Mouse (Mus musculus) lung, embryonic 16.5 days (tissue): ENCODE data around the gene Caml. TPM values are rescaled to one million over a fixed set of nuclear protein-coding genes. Genes with fewer than 3 reads are reported as not detected.

Source experiments
- ATAC-seq: fragments of 200-750 bp; cut with Nextera tagmentation; 2 replicates; pipeline ENCODE4 v1.8.0; 2017; ENCODE audit warnings: low read depth, mild to moderate bottlenecking, moderate library complexity
- H3K27ac ChIP-seq: fragments of 300-500 bp; sonication (generic); 2 replicates; pipeline ENCODE4 v1.5.1; 2014; ENCODE audit warnings: mild to moderate bottlenecking, control low read depth, low read length
- H3K27me3 ChIP-seq: fragments of 300-500 bp; sonication (generic); 2 replicates; pipeline ENCODE4 v1.6.1; 2014; ENCODE audit warnings: low read depth, low read length, mixed read lengths; ENCODE audit not compliant: control insufficient read depth, insufficient read depth
- H3K36me3 ChIP-seq: fragments of 300-500 bp; sonication (generic); 2 replicates; pipeline ENCODE4 v1.6.1; 2014; ENCODE audit warnings: low read length; ENCODE audit not compliant: control insufficient read depth, insufficient read depth
- H3K4me1 ChIP-seq: fragments of 300-500 bp; sonication (generic); replicated peaks from 2 replicates; pipeline ENCODE4 v1.6.1; 2014; ENCODE audit warnings: low read length, mixed read lengths; ENCODE audit not compliant: control insufficient read depth, insufficient read depth
- H3K4me2 ChIP-seq: fragments of 300-500 bp; sonication (generic); 2 replicates; pipeline ENCODE4 v1.6.1; 2014; ENCODE audit warnings: low read depth, low read length, control low read depth
- H3K4me3 ChIP-seq: fragments of 300-500 bp; sonication (generic); 2 replicates; pipeline ENCODE4 v1.5.1; 2014; ENCODE audit warnings: mild to moderate bottlenecking, low read length, control low read depth
- H3K9ac ChIP-seq: fragments of 300-500 bp; sonication (generic); 2 replicates; pipeline ENCODE4 v1.6.1; 2014; ENCODE audit warnings: low read length, control low read depth
- H3K9me3 ChIP-seq: fragments of 300-500 bp; sonication (generic); 2 replicates; pipeline ENCODE4 v1.6.1; 2016; ENCODE audit warnings: low read length; ENCODE audit not compliant: control insufficient read depth
- WGBS: fragments of 180-500 bp; shearing (Covaris S2); extraction: QIAGEN DNeasy Blood & Tissue Kit; methylation state at CpG from one replicate; pipeline ENCODE4 v1.1.7; 2014; 5-methylcytosine and 5-hydroxymethylcytosine counted together
- polyA plus RNA-seq: library from polyadenylated mRNA; unstranded; fragments of >200 nt; fragmentation: Nextera tagmentation; extraction: Ambion mirVana; gene quantifications from 2 replicates; pipeline ENCODE4 v1.2.1, GENCODE M21; 2015

Gene Caml
- polyA plus RNA-seq, 1 experiment from 2014 or later = 58.2 TPM

DNA sequence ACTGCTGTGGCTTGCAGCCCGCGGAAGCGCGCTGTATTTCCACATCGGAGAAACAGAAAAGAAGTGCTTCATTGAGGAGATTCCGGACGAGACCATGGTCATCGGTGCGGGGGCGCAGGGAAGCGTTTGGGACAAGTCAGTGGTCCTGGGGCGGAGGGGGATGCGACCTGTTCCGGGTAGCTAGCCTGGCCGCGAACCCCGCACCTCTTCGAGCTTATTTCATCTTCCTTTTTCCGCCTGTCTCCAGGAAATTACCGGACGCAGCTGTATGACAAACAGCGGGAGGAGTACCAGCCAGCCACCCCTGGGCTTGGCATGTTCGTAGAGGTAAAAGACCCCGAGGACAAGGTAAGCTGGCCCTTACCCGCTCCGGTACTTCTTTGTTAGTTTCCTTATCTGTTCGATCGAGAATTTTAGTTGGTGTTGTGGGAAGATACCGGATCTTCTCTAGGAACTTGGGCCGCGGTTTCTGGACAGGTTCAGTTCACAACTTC is 29.5 kb upstream of the Caml start:
- Histone ChIP-seq H3K4me2 (peak overlapping the region; percentile 73), H3K27ac (peak overlapping the region; percentile 41; the same call in 1 of the 2 replicates), H3K9ac (peak overlapping the region; percentile 88), H3K4me1 (peaks cover 9% of the 10 kb centered on the region), H3K36me3 (peaks cover 21% of the 10 kb centered on the region), H3K9me3 (no peaks in the 10 kb centered on the region), H3K4me3 (peak overlapping the region; percentile 89), H3K27me3 (no peaks in the 10 kb centered on the region)
- 0% methylated on average over 31 of the region's 31 CpGs for WGBS
- ATAC-seq = peak; percentile 62

DNA sequence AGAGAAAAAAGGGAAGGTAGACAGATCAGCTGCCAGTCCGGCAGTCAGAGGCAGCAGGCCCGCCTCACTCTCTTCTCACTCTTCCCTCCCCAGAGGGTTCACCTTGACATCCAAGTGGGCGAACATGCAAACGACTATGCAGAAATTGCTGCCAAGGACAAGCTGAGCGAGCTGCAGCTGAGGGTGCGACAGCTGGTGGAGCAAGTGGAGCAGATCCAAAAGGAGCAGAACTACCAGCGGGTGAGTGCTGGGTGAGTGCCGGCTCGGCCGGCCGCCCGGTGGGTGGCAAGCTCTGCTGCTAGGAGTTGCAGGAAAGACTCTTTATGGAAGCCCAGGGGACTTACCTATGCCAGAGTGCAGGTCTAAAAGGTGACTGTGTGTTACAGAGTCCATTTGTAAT is 27.4 kb upstream of the Caml start:
- Histone ChIP-seq H3K4me3 (no peak overlapping the region), H3K4me2 (no peak overlapping the region), H3K4me1 (peaks cover 13% of the 10 kb centered on the region), H3K27ac (no peak overlapping the region), H3K36me3 (peaks cover 21% of the 10 kb centered on the region), H3K9me3 (no peaks in the 10 kb centered on the region), H3K9ac (no peak overlapping the region), H3K27me3 (no peaks in the 10 kb centered on the region)
- no peak for ATAC-seq
- 83% methylated on average over 12 of the region's 12 CpGs for WGBS

DNA sequence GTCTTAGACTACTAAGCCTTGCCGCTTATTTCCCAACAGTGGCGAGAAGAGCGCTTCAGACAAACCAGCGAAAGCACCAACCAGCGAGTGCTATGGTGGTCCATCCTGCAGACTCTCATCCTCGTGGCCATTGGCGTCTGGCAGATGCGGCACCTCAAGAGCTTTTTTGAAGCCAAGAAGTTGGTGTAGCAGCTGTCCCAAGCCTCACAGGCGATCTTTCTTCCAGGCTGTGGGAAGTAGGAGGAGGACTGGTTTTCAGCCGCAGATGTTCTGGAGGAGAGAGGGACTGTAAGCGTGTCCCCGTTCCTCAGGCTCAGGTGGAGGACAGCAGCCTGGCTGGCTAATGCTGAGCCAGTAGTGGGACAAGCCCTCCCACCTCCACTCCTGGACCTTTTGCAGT is 26.0 kb upstream of the Caml start:
- H3K4me2 ChIP-seq = no peak overlapping the region
- ATAC-seq = no peak
- no peak overlapping the region for H3K4me3 ChIP-seq
- H3K9ac ChIP-seq = no peak overlapping the region
- no peaks in the 10 kb centered on the region for H3K27me3 ChIP-seq
- peaks cover 21% of the 10 kb centered on the region for H3K36me3 ChIP-seq
- H3K4me1 ChIP-seq = peaks cover 19% of the 10 kb centered on the region
- WGBS = 96% methylated on average over 12 of the region's 12 CpGs
- H3K9me3 ChIP-seq = no peaks in the 10 kb centered on the region
- H3K27ac ChIP-seq = no peak overlapping the region

DNA sequence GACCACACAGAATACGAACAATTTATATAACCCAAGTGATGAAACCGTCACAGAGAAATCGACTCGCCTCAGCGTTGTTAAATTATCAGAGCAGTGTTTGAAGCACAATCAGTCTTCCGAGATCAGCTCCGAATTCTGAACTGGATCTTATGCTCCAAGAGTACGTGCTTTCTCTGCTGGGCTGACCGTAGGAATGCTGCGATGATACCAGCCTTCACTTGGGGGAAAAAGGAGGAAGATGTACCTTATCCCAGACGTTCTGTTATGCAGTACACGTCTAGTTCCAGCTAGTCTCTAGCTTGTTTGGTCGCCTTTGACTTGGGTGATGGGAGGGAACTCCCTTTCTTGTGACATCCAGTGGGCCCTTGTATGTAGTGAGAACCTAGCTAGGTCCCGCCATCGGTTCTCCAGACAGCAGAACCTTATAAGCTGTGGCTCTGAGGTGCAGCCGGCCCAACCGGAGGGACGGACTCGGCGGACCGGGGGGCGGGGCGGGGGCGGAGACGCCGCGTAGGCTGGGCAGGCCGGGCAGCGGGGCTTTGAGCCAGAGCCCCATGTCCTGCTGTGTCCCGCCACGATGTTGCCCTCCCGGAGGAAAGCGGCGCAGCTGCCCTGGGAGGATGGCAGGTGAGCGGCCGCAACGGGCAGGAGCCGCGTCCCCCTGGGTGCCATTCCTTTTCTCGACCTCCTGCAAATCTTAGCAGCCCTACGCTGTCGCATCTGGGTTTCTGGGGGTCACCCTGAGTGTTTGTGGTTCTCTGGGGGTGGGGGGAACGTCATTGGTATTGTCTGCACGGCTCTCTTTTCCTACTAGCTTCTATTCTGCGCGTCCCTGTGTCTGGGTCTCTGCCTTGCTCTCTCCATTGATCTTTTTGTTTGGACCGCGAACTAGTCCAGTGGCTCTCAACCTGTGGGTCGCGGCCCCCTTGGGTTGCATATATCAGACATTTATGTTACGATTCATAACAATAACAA is 23.0 kb upstream of the Caml start, which contains the start of gene B4galt7:
B4galt7 (plus strand) TSS at position 331 of the 975 bp plus-strand sequence.
- Histone ChIP-seq H3K9me3 (no peaks in the 10 kb centered on the region), H3K27ac (no peak within 1 kb of the TSS), H3K9ac (peak within 1 kb of the TSS; percentile 89), H3K36me3 (peaks cover 21% of the 10 kb centered on the region), H3K4me3 (peak within 1 kb of the TSS; percentile 89), H3K4me1 (peaks cover 10% of the 10 kb centered on the region), H3K27me3 (no peaks in the 10 kb centered on the region), H3K4me2 (peak within 1 kb of the TSS; percentile 87)
- WGBS = 7% methylated on average over 50 of the region's 51 CpGs
- ATAC-seq = peak; percentile 96

DNA sequence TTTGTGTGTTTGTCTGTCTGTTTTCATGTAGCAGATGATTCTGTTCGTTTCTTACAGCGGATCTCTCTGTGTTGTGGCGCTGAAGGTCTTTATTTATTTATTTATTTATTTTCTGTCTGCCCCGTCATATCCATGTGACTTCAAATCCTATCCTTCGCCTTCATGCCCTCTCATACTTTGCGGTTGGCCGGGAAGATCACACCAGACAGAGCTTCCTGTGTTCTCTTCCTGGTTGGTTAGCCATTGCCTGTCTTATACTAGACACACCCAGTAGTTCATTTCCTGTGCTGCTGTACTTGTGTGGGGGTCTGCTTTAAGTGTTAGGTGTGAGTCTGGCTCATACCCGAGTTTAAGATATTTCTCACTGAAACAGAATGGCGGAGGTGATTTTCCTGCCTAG is 22.1 kb upstream of the Caml start:
- Histone ChIP-seq H3K27ac (no peak overlapping the region), H3K9me3 (no peaks in the 10 kb centered on the region), H3K4me1 (peaks cover 10% of the 10 kb centered on the region), H3K4me3 (peak overlapping the region; percentile 89), H3K4me2 (peak overlapping the region; percentile 87), H3K9ac (peak overlapping the region; percentile 89), H3K27me3 (no peaks in the 10 kb centered on the region), H3K36me3 (peaks cover 15% of the 10 kb centered on the region)
- 13% methylated on average over 9 of the region's 9 CpGs for WGBS
- ATAC-seq = no peak

DNA sequence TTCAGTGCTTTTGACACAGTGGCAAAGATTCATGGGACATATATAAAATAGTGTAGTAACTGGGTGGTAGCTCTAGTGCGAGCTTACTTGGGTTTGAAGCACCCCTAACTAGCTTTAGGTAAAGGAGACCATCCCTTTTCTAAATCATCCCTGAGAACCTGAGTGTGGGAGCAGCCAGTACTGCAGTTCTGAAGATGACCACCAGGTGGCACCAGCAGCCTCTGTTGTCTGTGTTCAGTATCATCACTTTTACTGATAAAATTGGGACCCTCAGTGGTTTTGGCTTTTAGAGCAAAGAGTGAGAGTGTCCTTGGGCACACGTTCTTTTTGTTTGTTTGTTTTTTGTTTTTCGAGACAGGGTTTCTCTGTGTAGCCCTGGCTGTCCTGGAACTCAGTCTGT is 21.2 kb upstream of the Caml start:
- Histone ChIP-seq H3K9ac (no peak overlapping the region), H3K4me3 (no peak overlapping the region), H3K27me3 (no peaks in the 10 kb centered on the region), H3K9me3 (no peaks in the 10 kb centered on the region), H3K4me1 (peaks cover 10% of the 10 kb centered on the region), H3K27ac (no peak overlapping the region), H3K36me3 (peaks cover 8% of the 10 kb centered on the region), H3K4me2 (no peak overlapping the region)
- no peak for ATAC-seq
- WGBS = 4% methylated on average over 3 of the region's 3 CpGs

DNA sequence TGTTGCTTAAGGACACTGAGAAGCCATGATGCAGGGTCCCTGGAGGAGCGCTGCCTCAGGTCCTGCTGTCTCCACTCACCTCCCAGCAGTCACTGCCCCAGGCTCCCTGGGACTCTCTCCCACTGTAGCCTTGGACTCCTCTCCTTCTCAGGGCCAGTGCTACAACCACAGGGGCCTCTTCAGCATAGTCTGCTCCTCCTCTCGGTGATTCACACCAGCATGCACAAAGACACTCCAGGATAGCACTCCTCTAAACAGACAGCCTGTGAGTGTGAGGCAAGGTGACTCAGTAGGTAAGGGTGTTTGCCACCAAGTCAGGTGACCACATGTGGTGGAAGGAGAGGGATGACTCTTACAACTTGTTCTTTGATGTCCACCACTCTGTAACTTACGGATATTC is 18.2 kb upstream of the Caml start:
- peaks cover 7% of the 10 kb centered on the region for H3K4me1 ChIP-seq
- H3K4me3 ChIP-seq = no peak overlapping the region
- no peak overlapping the region for H3K9ac ChIP-seq
- 86% methylated on average over 3 of the region's 3 CpGs for WGBS
- no peaks in the 10 kb centered on the region for H3K9me3 ChIP-seq
- H3K27me3 ChIP-seq = no peaks in the 10 kb centered on the region
- ATAC-seq = no peak
- no peak overlapping the region for H3K4me2 ChIP-seq
- peaks cover 8% of the 10 kb centered on the region for H3K36me3 ChIP-seq
- H3K27ac ChIP-seq = no peak overlapping the region

DNA sequence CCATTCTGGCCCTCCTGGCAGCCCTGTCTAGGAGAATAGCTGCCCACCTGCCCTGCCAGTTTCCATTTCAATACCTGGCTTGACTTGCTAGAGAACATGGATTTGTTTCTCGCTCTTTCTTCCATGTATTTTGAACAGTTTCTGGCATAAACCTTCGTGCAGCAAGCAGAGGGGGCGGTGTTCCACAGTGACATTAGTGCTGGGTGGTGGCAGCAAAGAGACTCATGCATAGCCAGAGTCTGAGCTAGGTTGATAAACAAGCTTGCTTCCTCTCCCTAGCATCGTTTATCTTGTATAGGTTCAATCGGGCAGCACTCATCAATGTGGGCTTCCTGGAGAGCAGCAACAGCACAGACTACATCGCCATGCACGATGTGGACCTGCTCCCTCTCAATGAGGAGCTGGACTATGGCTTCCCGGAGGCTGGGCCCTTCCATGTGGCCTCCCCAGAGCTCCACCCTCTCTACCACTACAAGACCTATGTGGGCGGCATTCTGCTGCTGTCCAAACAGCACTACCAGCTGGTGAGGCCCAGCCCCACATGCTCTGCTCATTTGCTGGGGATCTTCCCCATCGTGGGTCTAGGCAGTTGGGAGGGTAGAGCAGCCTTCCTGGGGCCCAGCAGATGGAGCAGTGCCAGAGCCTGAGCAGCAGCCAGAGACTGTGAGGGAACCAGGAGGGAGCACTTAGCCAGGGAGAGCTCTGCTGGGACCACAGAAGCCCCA is 15.7 kb upstream of the Caml start:
- H3K9me3 ChIP-seq = no peaks in the 10 kb centered on the region
- no peaks in the 10 kb centered on the region for H3K27me3 ChIP-seq
- ATAC-seq = no peak
- H3K4me2 ChIP-seq = no peak overlapping the region
- H3K9ac ChIP-seq = no peak overlapping the region
- H3K27ac ChIP-seq = no peak overlapping the region
- H3K4me1 ChIP-seq = no peaks in the 10 kb centered on the region
- H3K4me3 ChIP-seq = no peak overlapping the region
- H3K36me3 ChIP-seq = peaks cover 12% of the 10 kb centered on the region
- 74% methylated on average over 10 of the region's 10 CpGs for WGBS

DNA sequence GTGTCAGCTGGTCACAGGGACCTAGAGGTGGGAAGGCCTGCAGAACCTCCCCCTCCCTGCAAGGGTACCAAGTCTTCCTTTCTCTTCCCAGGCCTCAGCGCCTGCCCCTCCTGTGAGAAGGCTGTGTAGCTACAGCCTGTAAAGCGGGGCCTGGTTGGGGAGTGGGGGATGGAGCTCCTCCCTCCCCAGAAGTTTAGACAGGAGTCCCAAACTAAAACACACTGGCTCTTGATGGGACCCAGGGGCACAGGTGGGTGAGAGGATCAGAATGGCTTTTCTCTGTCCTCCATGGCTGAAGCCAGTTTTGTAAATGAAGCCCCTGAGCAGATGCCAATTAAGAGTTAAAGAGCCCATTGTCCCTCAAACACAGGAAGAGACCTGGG is 15.2 kb upstream of the Caml start:
- Histone ChIP-seq H3K27ac (no peak overlapping the region), H3K4me2 (no peak overlapping the region), H3K4me1 (no peaks in the 10 kb centered on the region), H3K4me3 (no peak overlapping the region), H3K9me3 (no peaks in the 10 kb centered on the region), H3K27me3 (no peaks in the 10 kb centered on the region), H3K36me3 (peaks cover 12% of the 10 kb centered on the region), H3K9ac (no peak overlapping the region)
- ATAC-seq = no peak
- WGBS = 78% methylated on average over 2 of the region's 2 CpGs
